Mouse (Mus musculus) lung, postnatal 0 days (tissue): Measurements from ENCODE around the gene Unc45a. TPM values are rescaled to one million over a fixed set of nuclear protein-coding genes. Genes with fewer than 3 reads are reported as not detected.

Experiments
- ATAC-seq: fragments of 200-750 bp; cut with Nextera tagmentation; 2 replicates; pipeline ENCODE4 v1.8.0; 2017; ENCODE audit warnings: moderate library complexity
- DNase-seq: peaks from one replicate; pipeline ENCODE4 v3.0.0-alpha.2; 2016; ENCODE audit warnings: low spot score
- H3K27ac ChIP-seq: fragments of 300-500 bp; sonication (generic); 2 replicates; pipeline ENCODE4 v1.5.1; 2014; ENCODE audit warnings: antibody characterized with exemption, mild to moderate bottlenecking, low read length, mixed read lengths
- H3K27me3 ChIP-seq: fragments of 300-500 bp; sonication (generic); replicated peaks from 2 replicates; pipeline ENCODE4 v1.6.1; 2014; ENCODE audit warnings: low read length, mixed read lengths; ENCODE audit not compliant: insufficient read depth
- H3K36me3 ChIP-seq: fragments of 300-500 bp; sonication (generic); 2 replicates; pipeline ENCODE4 v1.6.1; 2014; ENCODE audit warnings: low read length, mixed read lengths; ENCODE audit not compliant: insufficient read depth
- H3K4me1 ChIP-seq: fragments of 300-500 bp; sonication (generic); 2 replicates; pipeline ENCODE4 v1.6.1; 2014; ENCODE audit warnings: antibody characterized with exemption, low read depth, low read length, mixed read lengths; ENCODE audit not compliant: insufficient read depth
- H3K4me2 ChIP-seq: fragments of 300-500 bp; sonication (generic); replicated peaks from 2 replicates; pipeline ENCODE4 v1.6.1; 2014; ENCODE audit warnings: low read depth, mild to moderate bottlenecking, low read length, moderate library complexity, mixed read lengths
- H3K4me3 ChIP-seq: fragments of 300-500 bp; sonication (generic); 2 replicates; pipeline ENCODE4 v1.5.1; 2014; ENCODE audit warnings: low read depth, low read length
- H3K9ac ChIP-seq: fragments of 300-500 bp; sonication (generic); replicated peaks from 2 replicates; pipeline ENCODE4 v1.6.1; 2014; ENCODE audit warnings: low read depth, mild to moderate bottlenecking
- H3K9me3 ChIP-seq: fragments of 300-500 bp; sonication (generic); 2 replicates; pipeline ENCODE4 v1.6.1; 2016; ENCODE audit warnings: low read length, mixed read lengths
- CTCF ChIP-seq: IDR thresholded peaks from 2 replicates; pipeline ENCODE4 v1.5.1; 2016; ENCODE audit warnings: antibody characterized with exemption, mild to moderate bottlenecking
- EP300 ChIP-seq: IDR thresholded peaks from 2 replicates; pipeline ENCODE4 v1.6.1; 2016; ENCODE audit warnings: antibody characterized with exemption, mild to moderate bottlenecking, control low read depth
- WGBS: fragments of 180-500 bp; shearing (Covaris S2); extraction: QIAGEN DNeasy Blood & Tissue Kit; methylation state at CpG from one replicate; pipeline ENCODE4 v1.1.7; 2014; 5-methylcytosine and 5-hydroxymethylcytosine counted together
- polyA plus RNA-seq: library from polyadenylated mRNA; unstranded; fragments of >200 nt; fragmentation: Nextera tagmentation; extraction: Ambion mirVana; gene quantifications from 2 replicates; pipeline ENCODE4 v1.2.1, GENCODE M21; 2015

The Unc45a gene
- polyA plus RNA-seq, 1 experiment from 2014 or later = 32.9 TPM

- Histone ChIP-seq H3K36me3 (peaks cover 18% of the 10 kb centered on the region; the same call in 1 of the 2 replicates), H3K9ac (no peak overlapping the region)
Observed at GRCm38 (mm10) chr7:80280998-80281397, 59.8 kb downstream of the Unc45a start.

GRCm38 (mm10) chr7:80280032-80280431, 60.8 kb downstream of the Unc45a start:
- Histone ChIP-seq H3K9me3 (no peaks in the 10 kb centered on the region), H3K36me3 (peaks cover 22% of the 10 kb centered on the region; the same call in 1 of the 2 replicates)
- no peak for DNase-seq

More at GRCm38 (mm10) chr7:80280998-80281397, 59.8 kb downstream of the Unc45a start:
- 92% methylated on average over 2 of the region's 2 CpGs for WGBS
- ATAC-seq (no peak), DNase-seq (no peak)
- no peaks in the 10 kb centered on the region for H3K9me3 ChIP-seq
- no peaks in the 10 kb centered on the region for H3K27me3 ChIP-seq
- H3K27ac ChIP-seq = no peak overlapping the region
- H3K4me3 ChIP-seq = no peak overlapping the region
- H3K4me2 ChIP-seq = no peak overlapping the region
- TF ChIP-seq EP300 (no peak), CTCF (peak; percentile 37)
- no peaks in the 10 kb centered on the region for H3K4me1 ChIP-seq

GRCm38 (mm10) chr7:80276374-80276773, 64.4 kb downstream of the Unc45a start:
- Histone ChIP-seq H3K27ac (no peak overlapping the region), H3K4me1 (no peaks in the 10 kb centered on the region), H3K9ac (no peak overlapping the region), H3K4me2 (no peak overlapping the region), H3K27me3 (no peaks in the 10 kb centered on the region), H3K9me3 (no peaks in the 10 kb centered on the region; the same call in 1 of the 2 replicates), H3K36me3 (peaks cover 28% of the 10 kb centered on the region; the same call in 1 of the 2 replicates), H3K4me3 (no peak overlapping the region)
- TF ChIP-seq CTCF (no peak), EP300 (no peak)
- WGBS = 93% methylated on average over 4 of the region's 4 CpGs
- ATAC-seq = no peak
- no peak for DNase-seq

More at GRCm38 (mm10) chr7:80280032-80280431, 60.8 kb downstream of the Unc45a start:
- Histone ChIP-seq H3K4me1 (no peaks in the 10 kb centered on the region), H3K9ac (no peak overlapping the region), H3K27ac (no peak overlapping the region), H3K27me3 (no peaks in the 10 kb centered on the region), H3K4me2 (no peak overlapping the region), H3K4me3 (no peak overlapping the region)
- TF ChIP-seq CTCF (no peak), EP300 (no peak)
- no peak for ATAC-seq
- WGBS = 75% methylated on average over 10 of the region's 10 CpGs

Other genes starting within 250 kb of the Unc45a start
- gene Idh2, start 225.6 kb downstream of the Unc45a start, polyA plus RNA-seq = 296 and 298 TPM in 2 replicates
- 11.6 and 11.8 TPM in 2 replicates for gene Sema4b, start 154.2 kb downstream of the Unc45a start, polyA plus RNA-seq
- gene Cib1, start 108.2 kb downstream of the Unc45a start, polyA plus RNA-seq = 108 and 123 TPM in 2 replicates
- gene Gdpgp1, start 108.1 kb downstream of the Unc45a start, polyA plus RNA-seq = 2.6 and 2.8 TPM in 2 replicates
- gene Ttll13, start 94.6 kb downstream of the Unc45a start, polyA plus RNA-seq = 1.9 and 2.1 TPM in 2 replicates
- gene Ngrn, start 79.8 kb downstream of the Unc45a start, polyA plus RNA-seq = 40.8 and 46.0 TPM in 2 replicates
- gene Vps33b, start 71.4 kb downstream of the Unc45a start, polyA plus RNA-seq = 2.8 and 3.4 TPM in 2 replicates
- gene Prc1, start 46.6 kb downstream of the Unc45a start, polyA plus RNA-seq = 8.4 and 13.8 TPM in 2 replicates
- gene Rccd1, start 16.6 kb downstream of the Unc45a start, polyA plus RNA-seq = 3.4 and 3.8 TPM in 2 replicates
- 8.5 and 9.2 TPM in 2 replicates for gene Hddc3, start 2.1 kb upstream of the Unc45a start, polyA plus RNA-seq
- 8.5 and 9.6 TPM in 2 replicates for gene Man2a2, start 30.4 kb upstream of the Unc45a start, polyA plus RNA-seq
- gene Fes, start 46.9 kb upstream of the Unc45a start, polyA plus RNA-seq = 23.5 and 26.4 TPM in 2 replicates
- 24.4 and 27.3 TPM in 2 replicates for gene Furin, start 64.4 kb upstream of the Unc45a start, polyA plus RNA-seq
- gene Blm, start 194.1 kb upstream of the Unc45a start, polyA plus RNA-seq = 2.4 and 2.5 TPM in 2 replicates